Mouse (Mus musculus) liver, embryonic 14.5 days (tissue): ENCODE measurements around the gene Nfe2l2.

Experiments
- CTCF ChIP-seq: IDR thresholded peaks from 2 replicates; pipeline ENCODE4 v1.5.1; 2016; ENCODE audit warnings: antibody characterized with exemption, low read depth, control low read depth
- EP300 ChIP-seq: IDR thresholded peaks from 2 replicates; pipeline ENCODE4 v1.6.1; 2016; ENCODE audit warnings: antibody characterized with exemption, low read depth

- TF ChIP-seq CTCF (no peak), EP300 (no peak)
Measured at GRCm38 (mm10) chr2:75691316-75691715, 13.1 kb downstream of the Nfe2l2 start.
